Mouse (Mus musculus) erythroblast, adult 5-6 weeks (primary cell): ENCODE results near the gene Msln. TPM values are rescaled to one million over a fixed set of nuclear protein-coding genes. Genes with fewer than 3 reads are reported as not detected.

ENCODE experiments used
- ATAC-seq: replicated peaks from 2 replicates; pipeline ENCODE4 v1.8.0; 2016; ENCODE audit warnings: moderate number of reproducible peaks, mild to moderate bottlenecking, moderate TSS enrichment, inconsistent platforms; ENCODE audit not compliant: poor library complexity, low FRiP score, severe bottlenecking
- total RNA-seq, 2 experiments: library from RNA; stranded (forward) in 1 of 2; stranded (reverse) in 1 of 2; fragments of 150-400 nt in 1 of 2; fragments of 200-764, 138-1000 nt in 1 of 2; gene quantifications; 2 replicates each; pipeline versions ENCODE4 v1.2.3 to v1.2.4; 2015 to 2017; ENCODE audit warnings: low replicate concordance in 2 of 2

The Msln gene
- total RNA-seq, 2 experiments from 2014 or later: not detected

GRCm38 (mm10) chr17:25732082-25732481, 22.1 kb downstream of the Msln start:
- 0 out of 2 replicates have a peak, but pooled peaks have one; percentile 31 for ATAC-seq

GRCm38 (mm10) chr17:25728009-25728270, 26.2 kb downstream of the Msln start:
- ATAC-seq: no peak

- ATAC-seq: peak; percentile 92
Observed at GRCm38 (mm10) chr17:25727265-25728008, 26.7 kb downstream of the Msln start, which contains the start of the genes Chtf18 and Rpusd1. Gene Chtf18 (minus strand): TSS chr17:25727419. Gene Rpusd1 (plus strand): TSS chr17:25727670.

GRCm38 (mm10) chr17:25725264-25725663, 28.9 kb downstream of the Msln start:
- no peak for ATAC-seq

GRCm38 (mm10) chr17:25723919-25724318, 30.3 kb downstream of the Msln start:
- no peak for ATAC-seq

GRCm38 (mm10) chr17:25723470-25723869, 30.7 kb downstream of the Msln start:
- ATAC-seq: no peak

GRCm38 (mm10) chr17:25721476-25721875, 32.7 kb downstream of the Msln start:
- no peak for ATAC-seq

GRCm38 (mm10) chr17:25717691-25718090, 36.5 kb downstream of the Msln start:
- ATAC-seq: no peak

GRCm38 (mm10) chr17:25716711-25717637, 37.2 kb downstream of the Msln start, which contains the start of gene Gng13:
Gene Gng13 (plus strand): TSS chr17:25717171.
- ATAC-seq: no peak

- ATAC-seq: no peak
Observed at GRCm38 (mm10) chr17:25716130-25716529, 38.0 kb downstream of the Msln start.

GRCm38 (mm10) chr17:25715627-25716026, 38.6 kb downstream of the Msln start:
- ATAC-seq: no peak

GRCm38 (mm10) chr17:25711136-25711535, 43.0 kb downstream of the Msln start:
- ATAC-seq: no peak

GRCm38 (mm10) chr17:25709994-25710393, 44.2 kb downstream of the Msln start:
- ATAC-seq: 0 out of 2 replicates have a peak, but pooled peaks have one; percentile 44

GRCm38 (mm10) chr17:25700863-25701496, 53.2 kb downstream of the Msln start:
- ATAC-seq: no peak

Other genes starting within 250 kb of the Msln start
- gene Sox8, start 183.7 kb downstream of the Msln start, total RNA-seq (2015; ENCODE audit: low replicate concordance): not detected in 2 replicates
- 0.17 TPM in 1 of 2 replicates, not detected in the other for gene Sox8, start 183.7 kb downstream of the Msln start, total RNA-seq (2017; ENCODE audit: low replicate concordance)
- gene Lmf1, start 175.3 kb downstream of the Msln start, total RNA-seq (2015; ENCODE audit: low replicate concordance): 2.7 and 7.1 TPM in 2 replicates
- 1.5 and 1.8 TPM in 2 replicates for gene Lmf1, start 175.3 kb downstream of the Msln start, total RNA-seq (2017; ENCODE audit: low replicate concordance)
- gene Gng13, start 37.2 kb downstream of the Msln start, total RNA-seq (2015; ENCODE audit: low replicate concordance): not detected in 2 replicates
- gene Gng13, start 37.2 kb downstream of the Msln start, total RNA-seq (2017; ENCODE audit: low replicate concordance): 0.70 TPM in 1 of 2 replicates, not detected in the other
- gene Chtf18, start 27.0 kb downstream of the Msln start, total RNA-seq (2015; ENCODE audit: low replicate concordance): 7.7 and 8.6 TPM in 2 replicates
- 7.6 and 11.8 TPM in 2 replicates for gene Chtf18, start 27.0 kb downstream of the Msln start, total RNA-seq (2017; ENCODE audit: low replicate concordance)
- gene Rpusd1, start 26.7 kb downstream of the Msln start, total RNA-seq (2015; ENCODE audit: low replicate concordance): 4.2 and 6.5 TPM in 2 replicates
- gene Rpusd1, start 26.7 kb downstream of the Msln start, total RNA-seq (2017; ENCODE audit: low replicate concordance): 1.4 TPM in 2 replicates
- gene Mslnl, start 18.3 kb downstream of the Msln start, total RNA-seq (2015; ENCODE audit: low replicate concordance): not detected in 2 replicates
- not detected in 2 replicates for gene Mslnl, start 18.3 kb downstream of the Msln start, total RNA-seq (2017; ENCODE audit: low replicate concordance)
- 3.5 and 5.9 TPM in 2 replicates for gene Narfl, start 19.4 kb upstream of the Msln start, total RNA-seq (2015; ENCODE audit: low replicate concordance)
- gene Narfl, start 19.4 kb upstream of the Msln start, total RNA-seq (2017; ENCODE audit: low replicate concordance): 6.2 and 7.8 TPM in 2 replicates
- gene Haghl, start 31.3 kb upstream of the Msln start, total RNA-seq (2015; ENCODE audit: low replicate concordance): 2.9 TPM in 1 of 2 replicates, not detected in the other
- 1.9 and 3.1 TPM in 2 replicates for gene Haghl, start 31.3 kb upstream of the Msln start, total RNA-seq (2017; ENCODE audit: low replicate concordance)
- not detected in 2 replicates for gene Ccdc78, start 32.2 kb upstream of the Msln start, total RNA-seq (2015; ENCODE audit: low replicate concordance)
- gene Ccdc78, start 32.2 kb upstream of the Msln start, total RNA-seq (2017; ENCODE audit: low replicate concordance): not detected in 2 replicates
- 14.8 and 24.9 TPM in 2 replicates for gene Fam173a, start 38.5 kb upstream of the Msln start, total RNA-seq (2015; ENCODE audit: low replicate concordance)
- 7.7 and 9.6 TPM in 2 replicates for gene Fam173a, start 38.5 kb upstream of the Msln start, total RNA-seq (2017; ENCODE audit: low replicate concordance)
- gene AC134908.4, start 41.3 kb upstream of the Msln start, total RNA-seq (2015; ENCODE audit: low replicate concordance): not detected in 2 replicates
- not detected in 2 replicates for gene AC134908.4, start 41.3 kb upstream of the Msln start, total RNA-seq (2017; ENCODE audit: low replicate concordance)
- gene Metrn, start 42.8 kb upstream of the Msln start, total RNA-seq (2015; ENCODE audit: low replicate concordance): 1.3 and 2.9 TPM in 2 replicates
- 3.2 TPM in 2 replicates for gene Metrn, start 42.8 kb upstream of the Msln start, total RNA-seq (2017; ENCODE audit: low replicate concordance)
- gene Fbxl16, start 54.7 kb upstream of the Msln start, total RNA-seq (2015; ENCODE audit: low replicate concordance): not detected in 2 replicates
- gene Fbxl16, start 54.7 kb upstream of the Msln start, total RNA-seq (2017; ENCODE audit: low replicate concordance): 0.17 TPM in 1 of 2 replicates, not detected in the other
- gene Wdr24, start 69.2 kb upstream of the Msln start, total RNA-seq (2015; ENCODE audit: low replicate concordance): 0.38 and 0.42 TPM in 2 replicates
- 4.9 and 6.0 TPM in 2 replicates for gene Wdr24, start 69.2 kb upstream of the Msln start, total RNA-seq (2017; ENCODE audit: low replicate concordance)
- gene Jmjd8, start 74.5 kb upstream of the Msln start, total RNA-seq (2015; ENCODE audit: low replicate concordance): 0.84 and 2.1 TPM in 2 replicates
- gene Jmjd8, start 74.5 kb upstream of the Msln start, total RNA-seq (2017; ENCODE audit: low replicate concordance): 3.9 and 6.7 TPM in 2 replicates
- gene Stub1, start 79.0 kb upstream of the Msln start, total RNA-seq (2015; ENCODE audit: low replicate concordance): 15.0 and 28.0 TPM in 2 replicates
- gene Stub1, start 79.0 kb upstream of the Msln start, total RNA-seq (2017; ENCODE audit: low replicate concordance): 18.8 and 27.9 TPM in 2 replicates
- gene Rhbdl1, start 82.9 kb upstream of the Msln start, total RNA-seq (2015; ENCODE audit: low replicate concordance): not detected in 2 replicates
- gene Rhbdl1, start 82.9 kb upstream of the Msln start, total RNA-seq (2017; ENCODE audit: low replicate concordance): 4.7 TPM in 1 of 2 replicates, not detected in the other
- 0.84 TPM in 1 of 2 replicates, not detected in the other for gene Gm20683, start 87.4 kb upstream of the Msln start, total RNA-seq (2015; ENCODE audit: low replicate concordance)
- 2.6 TPM in 1 of 2 replicates, not detected in the other for gene Gm20683, start 87.4 kb upstream of the Msln start, total RNA-seq (2017; ENCODE audit: low replicate concordance)
- 3.3 and 9.8 TPM in 2 replicates for gene Rhot2, start 90.5 kb upstream of the Msln start, total RNA-seq (2015; ENCODE audit: low replicate concordance)
- gene Rhot2, start 90.5 kb upstream of the Msln start, total RNA-seq (2017; ENCODE audit: low replicate concordance): 19.7 and 28.6 TPM in 2 replicates
- gene Wdr90, start 107.1 kb upstream of the Msln start, total RNA-seq (2015; ENCODE audit: low replicate concordance): 12.5 and 17.6 TPM in 2 replicates
- gene Wdr90, start 107.1 kb upstream of the Msln start, total RNA-seq (2017; ENCODE audit: low replicate concordance): 10.0 and 12.7 TPM in 2 replicates
- gene Mcrip2, start 114.4 kb upstream of the Msln start, total RNA-seq (2015; ENCODE audit: low replicate concordance): 9.4 and 9.8 TPM in 2 replicates
- gene Mcrip2, start 114.4 kb upstream of the Msln start, total RNA-seq (2017; ENCODE audit: low replicate concordance): 1.7 and 8.0 TPM in 2 replicates
- gene Mettl26, start 120.7 kb upstream of the Msln start, total RNA-seq (2015; ENCODE audit: low replicate concordance): 7.3 and 9.4 TPM in 2 replicates
- 3.7 and 5.3 TPM in 2 replicates for gene Mettl26, start 120.7 kb upstream of the Msln start, total RNA-seq (2017; ENCODE audit: low replicate concordance)
- not detected in 2 replicates for gene Wfikkn1, start 126.5 kb upstream of the Msln start, total RNA-seq (2015; ENCODE audit: low replicate concordance)
- 1.0 TPM in 1 of 2 replicates, not detected in the other for gene Wfikkn1, start 126.5 kb upstream of the Msln start, total RNA-seq (2017; ENCODE audit: low replicate concordance)
- gene Rab40c, start 165.3 kb upstream of the Msln start, total RNA-seq (2015; ENCODE audit: low replicate concordance): 2.3 and 6.7 TPM in 2 replicates
- 1.2 and 1.5 TPM in 2 replicates for gene Rab40c, start 165.3 kb upstream of the Msln start, total RNA-seq (2017; ENCODE audit: low replicate concordance)
- gene Pigq, start 190.6 kb upstream of the Msln start, total RNA-seq (2015; ENCODE audit: low replicate concordance): 1,336 and 1,664 TPM in 2 replicates
- gene Pigq, start 190.6 kb upstream of the Msln start, total RNA-seq (2017; ENCODE audit: low replicate concordance): 1,480 and 1,728 TPM in 2 replicates
- gene Nhlrc4, start 190.6 kb upstream of the Msln start, total RNA-seq (2015; ENCODE audit: low replicate concordance): 49.2 and 66.7 TPM in 2 replicates
- gene Nhlrc4, start 190.6 kb upstream of the Msln start, total RNA-seq (2017; ENCODE audit: low replicate concordance): 40.7 and 62.0 TPM in 2 replicates
- gene A930017K11Rik, start 198.2 kb upstream of the Msln start, total RNA-seq (2015; ENCODE audit: low replicate concordance): not detected in 2 replicates
- gene A930017K11Rik, start 198.2 kb upstream of the Msln start, total RNA-seq (2017; ENCODE audit: low replicate concordance): not detected in 2 replicates
- gene Capn15, start 231.4 kb upstream of the Msln start, total RNA-seq (2015; ENCODE audit: low replicate concordance): 1.2 and 1.5 TPM in 2 replicates
- gene Capn15, start 231.4 kb upstream of the Msln start, total RNA-seq (2017; ENCODE audit: low replicate concordance): 1.4 and 2.4 TPM in 2 replicates